Mouse (Mus musculus) embryonic facial prominence, embryonic 13.5 days (tissue): ENCODE measurements around the gene Kcnk18. TPM values are rescaled to one million over a fixed set of nuclear protein-coding genes. Genes with fewer than 3 reads are reported as not detected.

Experiments used
- ATAC-seq: fragments of 200-750 bp; cut with Nextera tagmentation; 2 replicates; pipeline ENCODE4 v1.8.0; 2017; ENCODE audit warnings: low read depth; ENCODE audit not compliant: insufficient number of reproducible peaks, insufficient read depth, low FRiP score, low TSS enrichment
- H3K27ac ChIP-seq: fragments of 300-500 bp; sonication (generic); 2 replicates; pipeline ENCODE4 v1.5.1; 2015; ENCODE audit warnings: moderate library complexity, mild to moderate bottlenecking, inconsistent platforms
- H3K27me3 ChIP-seq: fragments of 300-500 bp; sonication (generic); 2 replicates; pipeline ENCODE4 v1.6.1; 2015; ENCODE audit warnings: mild to moderate bottlenecking, inconsistent platforms
- H3K36me3 ChIP-seq: fragments of 300-500 bp; sonication (generic); 2 replicates; pipeline ENCODE4 v1.6.1; 2015; ENCODE audit warnings: mild to moderate bottlenecking, inconsistent platforms
- H3K4me1 ChIP-seq: fragments of 300-500 bp; sonication (generic); 2 replicates; pipeline ENCODE4 v1.6.1; 2015; ENCODE audit warnings: inconsistent platforms
- H3K4me2 ChIP-seq: fragments of 300-500 bp; sonication (generic); 2 replicates; pipeline ENCODE4 v1.6.1; 2015; ENCODE audit warnings: moderate library complexity, mild to moderate bottlenecking, inconsistent platforms
- H3K4me3 ChIP-seq: fragments of 300-500 bp; sonication (generic); 2 replicates; pipeline ENCODE4 v1.5.1; 2015; ENCODE audit warnings: mild to moderate bottlenecking, inconsistent platforms
- H3K9ac ChIP-seq: fragments of 300-500 bp; sonication (generic); 2 replicates; pipeline ENCODE4 v1.6.1; 2015; ENCODE audit warnings: mild to moderate bottlenecking, inconsistent platforms
- H3K9me3 ChIP-seq: fragments of 300-500 bp; sonication (generic); 2 replicates; pipeline ENCODE4 v1.6.1; 2016; ENCODE audit warnings: inconsistent platforms
- WGBS: fragments of 180-500 bp; shearing (Covaris S2); methylation state at CpG from one replicate; pipeline ENCODE4 v1.1.7; 2015; ENCODE audit warnings: mixed read lengths; 5-methylcytosine and 5-hydroxymethylcytosine counted together
- polyA plus RNA-seq: library from polyadenylated mRNA; unstranded; fragments of >200 nt; fragmentation: Nextera tagmentation; extraction: Ambion mirVana; gene quantifications from 2 replicates; pipeline ENCODE4 v1.2.1, GENCODE M21; 2015

Gene Kcnk18
- polyA plus RNA-seq, 1 experiment from 2014 or later = not detected

DNA sequence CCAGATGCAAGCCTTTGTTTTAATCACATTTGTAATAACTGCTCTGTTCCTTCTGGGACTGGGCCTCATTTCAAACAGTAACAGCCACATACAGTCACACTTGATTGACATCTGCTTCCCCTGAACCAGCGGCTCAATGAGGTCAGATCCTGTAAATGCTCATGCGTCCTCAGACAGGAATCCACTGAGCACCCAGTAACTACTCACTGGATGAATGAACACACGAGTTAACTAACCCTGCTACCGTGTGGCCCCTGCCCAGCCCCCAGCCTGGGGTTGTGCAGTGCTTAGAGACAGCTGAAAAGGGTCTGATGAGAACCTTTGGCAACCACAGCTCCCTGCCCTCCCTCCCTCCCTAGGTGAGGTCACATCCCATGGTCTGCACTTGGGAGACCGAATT is 13.8 kb downstream of the Kcnk18 start:
- Histone ChIP-seq H3K4me3 (no peak overlapping the region), H3K9ac (no peak overlapping the region), H3K27ac (no peak overlapping the region), H3K27me3 (no peaks in the 10 kb centered on the region), H3K36me3 (no peaks in the 10 kb centered on the region), H3K9me3 (no peaks in the 10 kb centered on the region), H3K4me1 (no peaks in the 10 kb centered on the region), H3K4me2 (no peak overlapping the region)
- 56% methylated on average over 5 of the region's 5 CpGs for WGBS
- ATAC-seq = no peak

- no peaks in the 10 kb centered on the region for H3K4me1 ChIP-seq
- no peak for ATAC-seq
- 87% methylated on average over 18 of the region's 18 CpGs for WGBS
Observed at GRCm38 (mm10) chr19:59235001-59235400, 16.0 kb downstream of the Kcnk18 start.

GRCm38 (mm10) chr19:59236046-59236445 is 17.0 kb downstream of the Kcnk18 start:
- ATAC-seq = 0 out of 2 replicates have a peak, but pooled peaks have one; percentile 5
- Histone ChIP-seq H3K4me3 (no peak overlapping the region), H3K9ac (no peak overlapping the region), H3K9me3 (no peaks in the 10 kb centered on the region), H3K36me3 (no peaks in the 10 kb centered on the region), H3K27me3 (no peaks in the 10 kb centered on the region; the same call in 1 of the 2 replicates), H3K27ac (no peak overlapping the region), H3K4me1 (no peaks in the 10 kb centered on the region), H3K4me2 (no peak overlapping the region)
- 76% methylated on average over 6 of the region's 6 CpGs for WGBS

More at GRCm38 (mm10) chr19:59235001-59235400, 16.0 kb downstream of the Kcnk18 start:
- Histone ChIP-seq H3K4me3 (no peak overlapping the region), H3K9me3 (no peaks in the 10 kb centered on the region), H3K27me3 (no peaks in the 10 kb centered on the region), H3K27ac (no peak overlapping the region), H3K9ac (no peak overlapping the region), H3K36me3 (no peaks in the 10 kb centered on the region), H3K4me2 (no peak overlapping the region)

- Histone ChIP-seq H3K9ac (no peak overlapping the region), H3K4me2 (no peak overlapping the region), H3K27me3 (no peaks in the 10 kb centered on the region; the same call in 1 of the 2 replicates), H3K27ac (no peak overlapping the region), H3K4me3 (no peak overlapping the region), H3K9me3 (no peaks in the 10 kb centered on the region), H3K36me3 (no peaks in the 10 kb centered on the region), H3K4me1 (no peaks in the 10 kb centered on the region)
- 72% methylated on average over 3 of the region's 3 CpGs for WGBS
- no peak for ATAC-seq
Observed at GRCm38 (mm10) chr19:59238630-59239029, 19.6 kb downstream of the Kcnk18 start.

GRCm38 (mm10) chr19:59239124-59239817 is 20.3 kb downstream of the Kcnk18 start:
- H3K4me1 ChIP-seq = no peaks in the 10 kb centered on the region
- no peaks in the 10 kb centered on the region; the same call in 1 of the 2 replicates for H3K27me3 ChIP-seq
- ATAC-seq = no peak
- H3K9ac ChIP-seq = no peak overlapping the region
- no peaks in the 10 kb centered on the region for H3K9me3 ChIP-seq
- H3K4me3 ChIP-seq = no peak overlapping the region
- 24% methylated on average over 17 of the region's 17 CpGs for WGBS
- H3K27ac ChIP-seq = no peak overlapping the region
- H3K4me2 ChIP-seq = no peak overlapping the region
- no peaks in the 10 kb centered on the region for H3K36me3 ChIP-seq

- H3K9me3 ChIP-seq = no peaks in the 10 kb centered on the region
- no peaks in the 10 kb centered on the region for H3K36me3 ChIP-seq
- no peak overlapping the region for H3K4me3 ChIP-seq
- H3K9ac ChIP-seq = no peak overlapping the region
- 84% methylated on average over 4 of the region's 4 CpGs for WGBS
- no peaks in the 10 kb centered on the region for H3K4me1 ChIP-seq
- no peaks in the 10 kb centered on the region; the same call in 1 of the 2 replicates for H3K27me3 ChIP-seq
- no peak for ATAC-seq
- H3K4me2 ChIP-seq = no peak overlapping the region
- H3K27ac ChIP-seq = no peak overlapping the region
Observed at GRCm38 (mm10) chr19:59241987-59242386, 23.0 kb downstream of the Kcnk18 start.

GRCm38 (mm10) chr19:59243057-59243456 is 24.0 kb downstream of the Kcnk18 start:
- 78% methylated on average over 2 of the region's 2 CpGs for WGBS
- no peak overlapping the region for H3K4me3 ChIP-seq
- no peaks in the 10 kb centered on the region for H3K4me1 ChIP-seq
- no peak overlapping the region for H3K4me2 ChIP-seq
- H3K9ac ChIP-seq = no peak overlapping the region
- no peaks in the 10 kb centered on the region for H3K9me3 ChIP-seq
- ATAC-seq = no peak
- H3K27me3 ChIP-seq = no peaks in the 10 kb centered on the region; the same call in 1 of the 2 replicates
- no peak overlapping the region for H3K27ac ChIP-seq
- H3K36me3 ChIP-seq = no peaks in the 10 kb centered on the region

GRCm38 (mm10) chr19:59248144-59248543 is 29.1 kb downstream of the Kcnk18 start:
- Histone ChIP-seq H3K4me3 (no peak overlapping the region), H3K27me3 (no peaks in the 10 kb centered on the region), H3K27ac (no peak overlapping the region), H3K36me3 (no peaks in the 10 kb centered on the region), H3K4me2 (no peak overlapping the region), H3K9me3 (no peaks in the 10 kb centered on the region), H3K4me1 (no peaks in the 10 kb centered on the region), H3K9ac (no peak overlapping the region)
- WGBS = 93% methylated on average over 4 of the region's 4 CpGs
- no peak for ATAC-seq

- no peaks in the 10 kb centered on the region for H3K27me3 ChIP-seq
- H3K9ac ChIP-seq = no peak overlapping the region
- H3K4me2 ChIP-seq = no peak overlapping the region
- no peak overlapping the region for H3K4me3 ChIP-seq
- H3K9me3 ChIP-seq = no peaks in the 10 kb centered on the region
- H3K4me1 ChIP-seq = no peaks in the 10 kb centered on the region
- no peak overlapping the region for H3K27ac ChIP-seq
- no peaks in the 10 kb centered on the region for H3K36me3 ChIP-seq
- WGBS = 75% methylated on average over 11 of the region's 11 CpGs
- ATAC-seq = no peak
Observed at GRCm38 (mm10) chr19:59248553-59249286, 29.7 kb downstream of the Kcnk18 start.

- no peaks in the 10 kb centered on the region for H3K4me1 ChIP-seq
- WGBS = 64% methylated on average over 2 of the region's 2 CpGs
Observed at GRCm38 (mm10) chr19:59252651-59253050, 33.6 kb downstream of the Kcnk18 start.

DNA sequence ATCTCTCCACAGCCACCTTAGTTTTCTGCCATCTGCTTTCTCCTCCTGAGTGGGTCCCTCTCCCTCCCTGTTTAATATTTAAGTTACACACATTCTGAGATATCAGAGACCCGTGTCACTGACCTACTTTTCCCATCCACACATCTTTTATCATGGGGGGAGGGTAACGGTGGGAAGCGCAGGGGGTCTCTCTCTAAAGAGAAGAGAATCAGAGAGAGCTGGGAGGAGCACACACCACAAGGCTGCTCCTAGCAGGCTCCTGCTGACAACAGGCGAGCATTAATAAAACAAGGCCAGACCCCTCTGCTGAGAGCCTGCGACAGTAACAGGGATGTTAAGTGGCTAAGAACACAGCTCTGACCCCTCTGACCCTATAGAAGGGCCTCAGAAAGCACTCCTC is 40.6 kb downstream of the Kcnk18 start:
- 41% methylated on average over 5 of the region's 5 CpGs for WGBS
- Histone ChIP-seq H3K4me3 (no peak overlapping the region), H3K4me2 (no peak overlapping the region), H3K27ac (no peak overlapping the region), H3K4me1 (peaks cover 14% of the 10 kb centered on the region), H3K36me3 (no peaks in the 10 kb centered on the region), H3K9me3 (peaks cover 5% of the 10 kb centered on the region; the same call in 1 of the 2 replicates), H3K9ac (no peak overlapping the region), H3K27me3 (peaks cover 41% of the 10 kb centered on the region)
- no peak for ATAC-seq

More at GRCm38 (mm10) chr19:59252651-59253050, 33.6 kb downstream of the Kcnk18 start:
- Histone ChIP-seq H3K4me3 (no peak overlapping the region), H3K27ac (no peak overlapping the region), H3K9ac (no peak overlapping the region), H3K27me3 (no peaks in the 10 kb centered on the region), H3K4me2 (no peak overlapping the region), H3K36me3 (no peaks in the 10 kb centered on the region), H3K9me3 (peaks cover 5% of the 10 kb centered on the region; the same call in 1 of the 2 replicates)
- ATAC-seq = no peak
